Mouse (Mus musculus) erythroblast, embryonic 14.5 days (primary cell): Measurements from ENCODE around the gene Plac1.

ENCODE experiments used
- GATA1 ChIP-seq: IDR thresholded peaks from 2 replicates; pipeline ENCODE4 v1.6.1; 2012; ENCODE audit warnings: low read length, inconsistent platforms, mixed read lengths
- TAL1 ChIP-seq: IDR thresholded peaks from 3 replicates; pipeline ENCODE4 v1.6.1; 2012; ENCODE audit warnings: low read length, inconsistent platforms, mixed read lengths

DNA sequence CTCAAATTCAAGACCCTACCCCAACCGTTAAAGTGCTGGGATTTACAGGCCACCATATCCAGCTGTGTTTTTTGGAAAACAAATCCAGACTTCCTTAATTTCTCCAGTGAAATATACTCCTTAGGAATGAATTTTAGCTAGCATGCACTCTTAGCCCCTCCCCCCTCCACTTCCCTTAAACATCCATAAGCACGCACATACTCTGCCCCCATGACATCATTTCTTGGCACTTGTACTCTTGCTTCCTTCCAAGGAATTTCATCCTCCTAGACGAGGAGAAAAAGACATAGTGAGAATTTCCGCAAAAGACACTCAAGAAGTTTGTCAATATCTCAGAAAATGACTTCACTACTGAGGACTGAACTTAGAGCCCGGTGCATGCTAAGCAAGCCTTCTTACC, 48.0 kb upstream of the Plac1 start:
- TF ChIP-seq GATA1, result no peak
- no peak for TF ChIP-seq TAL1
